Mouse (Mus musculus) intestine, embryonic 14.5 days (tissue): ENCODE data around the gene Cyp1b1. TPM values are rescaled to one million over a fixed set of nuclear protein-coding genes. Genes with fewer than 3 reads are reported as not detected.

Experiments
- ATAC-seq: fragments of 200-750 bp; cut with Nextera tagmentation; replicated peaks from 2 replicates; pipeline ENCODE4 v1.8.0; 2017; ENCODE audit warnings: low read depth, moderate number of reproducible peaks, moderate TSS enrichment, moderate library complexity; ENCODE audit not compliant: low FRiP score, low TSS enrichment
- DNase-seq: peaks from one replicate; pipeline ENCODE4 v3.0.0-alpha.2; 2018; ENCODE audit warnings: low spot score
- H3K27ac ChIP-seq: fragments of 300-500 bp; sonication (generic); 2 replicates; pipeline ENCODE4 v1.5.1; 2014; ENCODE audit warnings: low read depth, mild to moderate bottlenecking, control low read depth
- H3K27me3 ChIP-seq: fragments of 300-500 bp; sonication (generic); replicated peaks from 2 replicates; pipeline ENCODE4 v1.6.1; 2014; ENCODE audit warnings: low read length, control low read depth; ENCODE audit not compliant: control insufficient read depth, insufficient read depth
- H3K36me3 ChIP-seq: fragments of 300-500 bp; sonication (generic); 2 replicates; pipeline ENCODE4 v1.6.1; 2014; ENCODE audit warnings: low read length, control low read depth; ENCODE audit not compliant: control insufficient read depth, insufficient read depth
- H3K4me1 ChIP-seq: fragments of 300-500 bp; sonication (generic); replicated peaks from 2 replicates; pipeline ENCODE4 v1.6.1; 2014; ENCODE audit warnings: low read length, control low read depth, mixed read lengths; ENCODE audit not compliant: control insufficient read depth, insufficient read depth
- H3K4me2 ChIP-seq: fragments of 300-500 bp; sonication (generic); 2 replicates; pipeline ENCODE4 v1.6.1; 2014; ENCODE audit warnings: low read length
- H3K4me3 ChIP-seq: fragments of 300-500 bp; sonication (generic); 2 replicates; pipeline ENCODE4 v1.5.1; 2014; ENCODE audit warnings: low read depth, low read length, control low read depth, mixed read lengths
- H3K9ac ChIP-seq: fragments of 300-500 bp; sonication (generic); 2 replicates; pipeline ENCODE4 v1.6.1; 2014; ENCODE audit warnings: mild to moderate bottlenecking, low read length
- H3K9me3 ChIP-seq: fragments of 300-500 bp; sonication (generic); 2 replicates; pipeline ENCODE4 v1.6.1; 2016; ENCODE audit warnings: low read length, control low read depth; ENCODE audit not compliant: control insufficient read depth
- WGBS: fragments of 180-500 bp; shearing (Covaris S2); extraction: QIAGEN DNeasy Blood & Tissue Kit; methylation state at CpG from one replicate; pipeline ENCODE4 v1.1.7; 2014; 5-methylcytosine and 5-hydroxymethylcytosine counted together
- polyA plus RNA-seq: library from polyadenylated mRNA; unstranded; fragments of >200 nt; fragmentation: Nextera tagmentation; extraction: Ambion mirVana; gene quantifications from 2 replicates; pipeline ENCODE4 v1.2.1, GENCODE M21; 2014

Cyp1b1 gene
- polyA plus RNA-seq, 1 experiment from 2014 or later, result 11.2 TPM

DNA sequence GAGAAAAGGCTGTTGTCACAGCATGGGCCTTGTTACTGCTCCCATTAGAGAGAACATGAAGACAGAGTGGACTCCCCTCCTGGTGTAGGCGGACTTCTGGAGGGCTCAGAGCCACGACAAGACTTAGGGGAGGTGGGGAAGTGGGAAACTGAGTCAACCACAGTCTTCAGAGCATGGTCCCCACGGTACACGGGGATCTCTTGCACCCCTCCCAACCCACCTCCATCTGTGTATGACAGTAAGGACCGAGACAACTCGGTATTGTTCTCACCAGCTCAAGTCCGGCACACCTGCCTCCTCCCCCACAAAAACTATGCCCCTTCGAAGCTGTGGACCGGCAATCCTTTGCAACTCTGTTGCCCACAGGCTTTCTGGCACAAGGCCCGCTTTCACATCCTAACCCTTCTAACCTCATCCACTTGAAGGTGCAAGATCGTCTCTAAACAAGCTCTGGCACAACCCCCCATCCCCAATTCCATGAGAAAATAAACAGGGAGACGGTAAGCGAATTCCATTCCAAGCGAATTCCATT is 13.3 kb upstream of the Cyp1b1 start:
- H3K36me3 ChIP-seq, result no peaks in the 10 kb centered on the region
- H3K9me3 ChIP-seq, result no peaks in the 10 kb centered on the region
- H3K27me3 ChIP-seq, result 0 out of 2 replicates have a peak, but pooled peaks cover 6% of the 10 kb centered on the region
- no peak overlapping the region for H3K9ac ChIP-seq
- WGBS, result 19% methylated on average over 14 of the region's 14 CpGs
- no peak for DNase-seq
- H3K27ac ChIP-seq, result no peak overlapping the region
- H3K4me1 ChIP-seq, result peaks cover 12% of the 10 kb centered on the region
- peak overlapping the region; percentile 42 for H3K4me2 ChIP-seq
- 0 out of 2 replicates have a peak, but pooled peaks have one; percentile 15 for ATAC-seq
- no peak overlapping the region for H3K4me3 ChIP-seq

DNA sequence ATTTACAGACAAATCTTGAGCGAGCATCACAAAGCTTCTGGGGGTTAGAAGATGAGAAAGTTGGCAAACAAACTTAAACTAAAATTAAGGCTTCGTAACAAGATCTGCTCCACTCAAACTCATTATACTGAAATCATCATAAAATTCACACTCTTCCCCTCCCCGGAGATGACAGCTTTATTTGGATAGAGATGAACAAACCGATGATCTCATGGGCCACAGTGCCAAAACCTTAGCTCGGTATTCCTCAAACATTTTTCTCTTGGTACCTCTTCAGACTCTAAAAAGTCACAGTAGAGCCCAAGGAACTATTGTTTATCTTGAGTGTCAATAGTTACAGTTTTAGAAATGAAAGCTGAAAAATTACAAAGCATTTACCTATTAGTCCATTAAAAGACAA is 11.8 kb upstream of the Cyp1b1 start:
- H3K27me3 ChIP-seq, result 0 out of 2 replicates have a peak, but pooled peaks cover 3% of the 10 kb centered on the region
- ATAC-seq, result no peak
- H3K36me3 ChIP-seq, result no peaks in the 10 kb centered on the region
- H3K9ac ChIP-seq, result no peak overlapping the region
- no peaks in the 10 kb centered on the region for H3K9me3 ChIP-seq
- WGBS, result 67% methylated on average over 5 of the region's 5 CpGs
- no peak overlapping the region for H3K4me2 ChIP-seq
- H3K4me3 ChIP-seq, result no peak overlapping the region
- DNase-seq, result no peak
- no peak overlapping the region for H3K27ac ChIP-seq
- H3K4me1 ChIP-seq, result peaks cover 12% of the 10 kb centered on the region

DNA sequence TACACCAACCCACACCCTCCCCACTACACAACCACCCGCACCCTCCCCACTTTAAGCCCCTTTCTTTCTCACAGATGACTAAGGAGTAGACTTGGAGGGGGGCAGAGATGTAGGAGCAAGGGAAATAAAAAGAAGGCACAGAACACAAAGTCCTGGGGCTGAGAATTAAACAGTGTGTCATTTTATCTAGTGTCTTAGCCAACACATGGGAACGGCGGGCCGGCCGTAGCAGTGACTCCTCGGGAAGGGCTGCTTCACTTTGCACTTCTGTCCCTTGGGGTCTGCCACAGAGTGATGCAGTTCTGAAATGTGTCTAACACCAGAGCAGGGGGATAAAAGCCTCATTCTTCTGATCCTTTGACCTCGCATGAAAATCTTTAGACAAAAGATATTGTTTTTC is 5.8 kb upstream of the Cyp1b1 start:
- no peak overlapping the region for H3K27ac ChIP-seq
- H3K36me3 ChIP-seq, result no peaks in the 10 kb centered on the region
- H3K9me3 ChIP-seq, result no peaks in the 10 kb centered on the region
- no peaks in the 10 kb centered on the region for H3K4me1 ChIP-seq
- H3K4me2 ChIP-seq, result no peak overlapping the region
- WGBS, result 77% methylated on average over 7 of the region's 7 CpGs
- H3K9ac ChIP-seq, result no peak overlapping the region
- ATAC-seq, result no peak
- peak; percentile 27 for DNase-seq
- H3K27me3 ChIP-seq, result peaks cover 10% of the 10 kb centered on the region; the same call in 1 of the 2 replicates
- H3K4me3 ChIP-seq, result no peak overlapping the region

DNA sequence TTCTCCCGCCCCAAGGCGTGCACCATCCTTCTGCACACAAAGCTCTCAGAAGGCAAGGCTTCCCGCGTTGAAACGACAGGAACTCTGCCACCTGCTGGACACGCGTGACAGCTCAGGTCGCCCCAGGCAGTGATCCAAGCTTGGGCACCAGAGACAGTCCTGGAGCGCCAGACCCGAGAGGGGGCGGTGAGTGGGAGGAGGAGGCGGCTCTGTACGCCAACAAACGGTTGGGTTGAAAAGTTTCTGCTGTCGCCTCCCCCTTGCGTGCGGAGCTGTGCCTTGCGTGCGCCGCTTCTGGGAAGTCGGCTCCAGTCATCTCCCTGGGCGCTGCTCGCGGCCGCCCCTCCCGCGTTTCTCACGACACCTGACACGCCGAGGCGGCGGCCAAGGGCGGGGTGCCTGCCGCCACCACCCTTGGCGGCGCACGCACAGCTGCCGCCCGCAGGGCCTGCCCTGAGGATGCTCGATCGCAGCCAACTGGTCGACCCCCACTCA is 835 bp upstream of the Cyp1b1 start:
- H3K9me3 ChIP-seq, result no peaks in the 10 kb centered on the region
- H3K4me1 ChIP-seq, result peaks cover 17% of the 10 kb centered on the region
- peak overlapping the region; percentile 51 for H3K4me3 ChIP-seq
- under 1% methylated on average over 40 of the region's 42 CpGs for WGBS
- H3K9ac ChIP-seq, result peak overlapping the region; percentile 31
- H3K27me3 ChIP-seq, result peaks cover 54% of the 10 kb centered on the region
- H3K27ac ChIP-seq, result no peak overlapping the region
- no peaks in the 10 kb centered on the region for H3K36me3 ChIP-seq
- DNase-seq (peak; percentile 95), ATAC-seq (peak; percentile 90)
- peak overlapping the region; percentile 86 for H3K4me2 ChIP-seq

DNA sequence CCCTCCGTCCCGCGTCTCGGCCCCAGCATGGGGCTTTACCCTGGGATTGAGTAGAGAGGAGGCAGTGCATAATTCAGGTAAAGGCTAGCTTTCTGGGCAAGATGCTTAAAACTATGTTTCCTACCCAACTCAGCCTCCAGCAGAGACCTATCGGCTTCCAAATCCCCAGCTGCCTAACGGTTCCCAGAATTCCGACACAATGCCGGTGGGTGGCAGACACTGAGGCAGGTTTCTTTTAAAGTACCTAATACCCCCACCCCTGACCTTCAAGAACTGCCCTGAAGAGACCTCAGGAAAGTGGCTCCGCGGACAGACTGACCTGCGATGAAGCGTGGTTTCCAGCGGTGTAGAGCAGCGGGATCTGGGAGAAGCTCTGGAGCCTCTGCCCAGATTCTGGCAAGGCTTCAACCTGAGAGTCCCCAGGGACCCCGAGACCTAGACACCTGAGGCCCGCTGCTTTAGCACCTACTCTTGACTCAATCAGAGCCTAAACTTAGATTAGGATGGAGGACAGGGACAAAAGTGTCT is 429 bp downstream of the Cyp1b1 start:
- 0% methylated on average over 16 of the region's 16 CpGs for WGBS
- Histone ChIP-seq H3K4me1 (peaks cover 17% of the 10 kb centered on the region), H3K9ac (peak overlapping the region; percentile 48), H3K9me3 (no peaks in the 10 kb centered on the region), H3K4me3 (peak overlapping the region; percentile 51), H3K4me2 (peak overlapping the region; percentile 86), H3K27me3 (peaks cover 63% of the 10 kb centered on the region), H3K27ac (peak overlapping the region; percentile 38; the same call in 1 of the 2 replicates), H3K36me3 (no peaks in the 10 kb centered on the region)
- ATAC-seq (no peak), DNase-seq (no peak)

DNA sequence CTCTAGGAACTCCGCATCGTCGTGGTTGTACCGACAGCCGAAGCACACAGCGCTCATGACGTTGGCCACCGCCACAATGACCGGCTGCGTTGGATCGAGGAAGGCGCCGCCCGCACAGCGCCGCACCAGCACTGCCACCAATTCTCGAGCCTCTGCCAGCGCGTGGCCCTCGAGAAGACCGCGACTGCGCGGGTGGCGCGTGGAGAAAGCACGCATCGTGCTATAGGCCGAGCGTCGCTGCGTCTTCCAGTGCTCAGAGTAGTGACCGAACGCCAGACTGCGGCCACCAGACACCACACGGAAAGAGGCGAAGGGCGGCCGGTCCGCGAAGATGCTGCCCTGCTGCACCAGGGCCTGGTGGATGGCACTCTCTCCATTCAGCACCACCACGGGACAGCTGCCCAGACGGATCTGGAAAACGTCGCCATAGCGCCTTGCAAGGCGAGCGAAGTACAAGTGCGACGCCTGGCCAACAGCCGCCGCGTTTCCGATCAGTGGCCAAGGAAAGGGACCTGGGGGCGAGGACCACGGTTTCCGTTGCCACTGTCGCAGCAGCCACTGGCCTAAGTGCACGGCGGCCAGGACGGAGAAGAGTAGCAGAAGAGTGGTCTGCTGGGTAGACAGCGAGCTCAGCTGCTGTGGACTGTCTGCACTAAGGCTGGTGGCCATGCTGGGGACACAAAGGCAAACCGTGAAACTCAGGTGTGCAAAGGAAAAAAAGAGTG is 1.1 kb downstream of the Cyp1b1 start:
- peak overlapping the region; percentile 51 for H3K4me3 ChIP-seq
- H3K9me3 ChIP-seq, result no peaks in the 10 kb centered on the region
- H3K4me1 ChIP-seq, result peaks cover 17% of the 10 kb centered on the region
- H3K36me3 ChIP-seq, result no peaks in the 10 kb centered on the region
- 0 out of 2 replicates have a peak, but pooled peaks have one; percentile 9 for ATAC-seq
- peaks cover 66% of the 10 kb centered on the region for H3K27me3 ChIP-seq
- DNase-seq, result peak; percentile 80
- H3K9ac ChIP-seq, result peak overlapping the region; percentile 48
- H3K4me2 ChIP-seq, result peak overlapping the region; percentile 86
- under 1% methylated on average over 63 of the region's 63 CpGs for WGBS
- peak overlapping the region; percentile 38; the same call in 1 of the 2 replicates for H3K27ac ChIP-seq

DNA sequence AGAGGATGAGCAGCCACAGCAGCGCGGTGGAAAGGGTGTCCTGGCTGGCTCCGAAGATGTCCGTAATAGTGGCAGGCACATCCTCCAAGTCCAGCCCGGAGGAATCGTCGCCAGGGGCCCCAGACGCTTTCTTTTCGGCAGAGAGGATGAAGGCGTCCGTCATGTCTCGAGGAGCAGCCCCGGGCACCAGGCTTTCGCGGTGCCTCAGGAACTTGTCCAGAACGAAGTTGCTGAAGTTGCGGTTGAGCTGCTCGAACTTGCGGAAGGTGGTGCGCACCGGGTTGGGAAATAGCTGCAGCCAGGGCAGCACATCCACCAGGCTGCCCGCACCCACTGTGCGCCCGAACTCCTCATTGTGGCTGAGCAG is 1.6 kb downstream of the Cyp1b1 start:
- peaks cover 17% of the 10 kb centered on the region for H3K4me1 ChIP-seq
- H3K9ac ChIP-seq, result peak overlapping the region; percentile 48
- peak overlapping the region; percentile 51 for H3K4me3 ChIP-seq
- peak overlapping the region; percentile 86 for H3K4me2 ChIP-seq
- peak overlapping the region; percentile 38; the same call in 1 of the 2 replicates for H3K27ac ChIP-seq
- H3K27me3 ChIP-seq, result peaks cover 66% of the 10 kb centered on the region
- DNase-seq (peak; percentile 79), ATAC-seq (no peak)
- 1% methylated on average over 24 of the region's 24 CpGs for WGBS
- no peaks in the 10 kb centered on the region for H3K9me3 ChIP-seq
- no peaks in the 10 kb centered on the region for H3K36me3 ChIP-seq

DNA sequence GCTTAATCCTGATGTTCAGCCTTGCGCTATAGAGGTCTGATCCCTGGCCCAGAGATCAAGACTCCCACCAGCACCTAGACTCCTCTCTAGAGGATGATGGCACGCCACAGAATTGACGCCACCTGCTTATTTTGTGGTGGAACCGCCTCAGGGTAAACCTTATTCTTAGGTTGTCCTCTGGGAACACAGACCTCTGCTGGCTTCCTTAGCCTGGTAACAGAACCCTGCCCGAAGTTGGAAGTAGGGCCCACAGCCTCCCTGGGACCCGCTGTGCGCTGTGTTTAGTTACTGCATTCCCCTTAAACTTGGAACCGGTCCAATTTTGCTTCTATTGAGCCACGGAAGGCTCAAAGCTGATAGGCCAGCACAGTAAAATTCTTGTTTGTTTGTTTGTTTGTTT is 2.3 kb downstream of the Cyp1b1 start:
- peak; percentile 63 for DNase-seq
- Histone ChIP-seq H3K4me2 (peak overlapping the region; percentile 86), H3K36me3 (no peaks in the 10 kb centered on the region), H3K27ac (no peak overlapping the region), H3K9ac (0 out of 2 replicates have a peak overlapping the region, but pooled peaks have one; percentile 25), H3K9me3 (no peaks in the 10 kb centered on the region), H3K4me1 (peaks cover 17% of the 10 kb centered on the region), H3K27me3 (peaks cover 65% of the 10 kb centered on the region), H3K4me3 (peak overlapping the region; percentile 51)
- WGBS, result 16% methylated on average over 9 of the region's 9 CpGs
- ATAC-seq, result no peak
